Mouse (Mus musculus) neutrophil, adult 65 days (primary cell): ENCODE data around the gene Olfr585. TPM values are rescaled to one million over a fixed set of nuclear protein-coding genes. Genes with fewer than 3 reads are reported as not detected.

Source experiments
- total RNA-seq: library from RNA; stranded (reverse); gene quantifications from 2 replicates; pipeline ENCODE4 v1.2.4, GENCODE M21; 2023

Olfr585 gene
- not detected in 2 replicates for total RNA-seq

DNA sequence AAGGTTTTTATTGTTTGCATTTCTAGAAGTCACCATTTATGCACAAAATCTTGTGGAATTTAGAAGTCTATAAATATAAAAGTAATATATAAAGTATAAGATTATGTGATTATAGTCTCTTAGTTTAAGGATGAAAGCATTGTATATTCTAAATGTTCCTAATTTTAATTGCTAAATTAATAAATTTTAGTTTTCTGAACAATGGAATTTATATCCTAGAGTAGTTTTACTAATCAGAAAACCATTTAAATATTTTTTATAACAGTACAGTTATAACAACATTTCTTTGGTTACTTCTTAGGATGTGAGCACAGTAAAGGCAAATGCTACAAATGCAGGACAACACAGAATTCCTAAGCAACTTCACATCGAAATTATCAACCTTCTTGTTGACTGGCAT is at the start of gene Olfr585:
TSS of gene Olfr585 (plus strand) at position 301 of the 400 bp plus-strand sequence.

DNA sequence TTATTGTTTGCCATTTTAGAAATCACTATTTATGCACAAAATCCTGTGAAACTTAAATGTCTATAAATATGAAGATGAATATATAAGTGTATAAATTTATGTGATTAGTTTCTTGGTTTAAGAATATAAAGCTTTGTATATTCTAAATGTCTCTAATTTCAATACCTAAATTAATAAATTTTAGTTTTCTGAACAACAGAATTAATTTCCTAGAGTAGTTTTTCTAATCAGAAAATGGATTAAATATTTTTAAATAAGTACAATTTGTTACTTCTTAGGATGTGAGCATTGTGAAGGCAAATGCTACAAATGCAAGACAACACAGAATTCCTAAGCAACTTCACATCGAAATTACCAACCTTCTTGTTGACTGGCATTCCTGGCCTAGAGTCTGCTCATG is 46.5 kb upstream of the Olfr585 start, which contains the start of gene Olfr583:
TSS of gene Olfr583 (plus strand) at position 301 of the 400 bp plus-strand sequence.

DNA sequence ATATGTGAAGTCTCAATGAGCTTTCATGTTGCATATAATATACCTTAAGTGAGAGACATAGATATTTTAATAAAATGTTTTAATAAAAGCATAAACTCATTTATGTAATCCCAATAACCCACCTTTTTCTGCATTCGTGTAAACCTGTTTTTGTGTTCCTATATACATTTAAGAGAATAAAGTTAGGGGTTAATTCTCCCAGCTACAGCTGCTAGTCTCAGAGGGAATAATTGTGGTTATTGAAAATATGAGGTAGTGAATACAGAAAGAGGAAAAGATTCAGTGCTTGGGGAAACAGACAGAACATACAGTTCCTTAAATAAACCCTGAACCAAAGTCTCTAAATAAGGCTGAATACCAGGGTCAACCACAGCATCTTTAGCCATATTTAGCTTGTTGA is 15.9 kb upstream of the Olfr585 start, which contains the start of gene Olfr584:
TSS of gene Olfr584 (plus strand) at position 301 of the 400 bp plus-strand sequence.

DNA sequence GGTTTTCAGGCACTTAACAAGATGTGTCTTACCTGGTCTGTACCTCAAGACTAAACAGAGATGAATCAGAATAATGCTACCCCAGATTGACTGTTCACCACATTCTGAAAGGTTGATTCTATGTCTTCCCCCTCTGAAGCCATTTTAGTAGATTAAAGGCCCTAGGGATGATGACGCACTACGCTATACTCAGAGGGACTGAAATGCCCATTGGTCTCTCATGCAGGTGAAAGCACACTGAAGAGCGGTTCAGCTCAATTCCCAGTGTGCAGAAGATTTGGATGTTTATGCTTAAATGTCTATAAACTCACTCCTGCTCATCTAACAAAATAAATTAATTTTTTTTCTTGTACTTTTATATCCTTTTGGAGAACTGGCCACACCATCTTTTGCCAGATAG is 28.0 kb downstream of the Olfr585 start, which contains the start of gene Olfr586:
TSS of gene Olfr586 (minus strand) at position 101 of the 400 bp plus-strand sequence.

DNA sequence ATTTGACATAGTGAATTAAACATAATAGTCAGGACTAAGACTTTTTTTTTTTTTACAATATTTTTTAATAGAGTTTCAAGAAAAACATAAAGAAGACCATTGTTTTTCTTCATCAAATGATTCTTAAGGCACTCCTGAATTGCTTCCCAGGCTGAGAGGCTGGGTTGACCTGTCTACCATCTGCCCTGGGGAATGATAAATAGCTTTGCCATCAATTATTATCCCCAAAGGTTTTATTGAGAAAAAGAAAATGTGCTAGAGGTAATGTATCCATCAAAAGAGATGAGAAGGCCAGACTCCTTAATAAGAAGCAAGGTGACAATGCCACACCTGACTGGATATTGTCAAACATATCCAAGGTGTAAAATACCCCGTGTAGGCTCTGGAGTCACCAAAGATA is 43.1 kb downstream of the Olfr585 start, which contains the start of gene Olfr588-ps1:
TSS of gene Olfr588-ps1 (plus strand) at position 301 of the 400 bp plus-strand sequence.

Other genes with a start within 250 kb of the Olfr585 start
- not detected in 2 replicates for gene Olfr566, start 239.0 kb upstream of the Olfr585 start, total RNA-seq
- gene Olfr568, start 220.6 kb upstream of the Olfr585 start, total RNA-seq, result not detected in 2 replicates
- not detected in 2 replicates for gene Olfr569, start 206.8 kb upstream of the Olfr585 start, total RNA-seq
- not detected in 2 replicates for gene Olfr570, start 203.1 kb upstream of the Olfr585 start, total RNA-seq
- gene Olfr571, start 180.2 kb upstream of the Olfr585 start, total RNA-seq, result not detected in 2 replicates
- not detected in 2 replicates for gene Olfr572, start 173.3 kb upstream of the Olfr585 start, total RNA-seq
- not detected in 2 replicates for gene Olfr573-ps1, start 155.1 kb upstream of the Olfr585 start, total RNA-seq
- gene Olfr574, start 149.3 kb upstream of the Olfr585 start, total RNA-seq, result not detected in 2 replicates
- gene Olfr575, start 138.9 kb upstream of the Olfr585 start, total RNA-seq, result not detected in 2 replicates
- gene Olfr576, start 135.1 kb upstream of the Olfr585 start, total RNA-seq, result not detected in 2 replicates
- gene Olfr577, start 121.8 kb upstream of the Olfr585 start, total RNA-seq, result not detected in 2 replicates
- not detected in 2 replicates for gene Olfr578, start 108.4 kb upstream of the Olfr585 start, total RNA-seq
- not detected in 2 replicates for gene Olfr582, start 59.7 kb upstream of the Olfr585 start, total RNA-seq
- not detected in 2 replicates for gene Olfr583, start 46.4 kb upstream of the Olfr585 start, total RNA-seq
- not detected in 2 replicates for gene Olfr584, start 15.8 kb upstream of the Olfr585 start, total RNA-seq
- gene Olfr586, start 27.9 kb downstream of the Olfr585 start, total RNA-seq, result not detected in 2 replicates
- gene Olfr588-ps1, start 43.2 kb downstream of the Olfr585 start, total RNA-seq, result not detected in 2 replicates
- gene Olfr589, start 58.6 kb downstream of the Olfr585 start, total RNA-seq, result not detected in 2 replicates
- gene Olfr591, start 80.6 kb downstream of the Olfr585 start, total RNA-seq, result not detected in 2 replicates
- not detected in 2 replicates for gene Olfr592, start 87.1 kb downstream of the Olfr585 start, total RNA-seq
- gene Olfr593, start 114.1 kb downstream of the Olfr585 start, total RNA-seq, result not detected in 2 replicates
- not detected in 2 replicates for gene Olfr594, start 119.3 kb downstream of the Olfr585 start, total RNA-seq
- gene Usp17ld, start 154.8 kb downstream of the Olfr585 start, total RNA-seq, result not detected in 2 replicates
- not detected in 2 replicates for gene Olfr596, start 207.9 kb downstream of the Olfr585 start, total RNA-seq
- gene Olfr597, start 218.6 kb downstream of the Olfr585 start, total RNA-seq, result not detected in 2 replicates
- not detected in 2 replicates for gene Olfr598, start 225.8 kb downstream of the Olfr585 start, total RNA-seq
- not detected in 2 replicates for gene Olfr599, start 238.2 kb downstream of the Olfr585 start, total RNA-seq